Mouse (Mus musculus) limb, embryonic 11.5 days (tissue): ENCODE data around the gene Mptx1. TPM values are rescaled to one million over a fixed set of nuclear protein-coding genes. Genes with fewer than 3 reads are reported as not detected.
"Not testable (repeated sequence)": the region's sequence is repeated elsewhere in the genome, so short reads cannot be mapped to it uniquely, and the experiment has no call there.

Source experiments
- ATAC-seq: fragments of 200-750 bp; cut with Nextera tagmentation; 2 replicates; pipeline ENCODE4 v1.8.0; 2017; ENCODE audit warnings: low read depth; ENCODE audit not compliant: insufficient number of reproducible peaks, low FRiP score, low TSS enrichment
- DNase-seq: peaks from one replicate; pipeline ENCODE4 v3.0.0-alpha.2; 2015; ENCODE audit warnings: low spot score
- H3K27ac ChIP-seq: fragments of 300-500 bp; sonication (generic); replicated peaks from 2 replicates; pipeline ENCODE4 v1.5.1; 2014; ENCODE audit warnings: low read depth, mild to moderate bottlenecking, low read length
- H3K27me3 ChIP-seq: fragments of 300-500 bp; sonication (generic); 2 replicates; pipeline ENCODE4 v1.6.1; 2014; ENCODE audit warnings: mild to moderate bottlenecking, low read length, mixed read lengths; ENCODE audit not compliant: control insufficient read depth, insufficient read depth
- H3K36me3 ChIP-seq: fragments of 300-500 bp; sonication (generic); 2 replicates; pipeline ENCODE4 v1.6.1; 2014; ENCODE audit warnings: mild to moderate bottlenecking, low read length, moderate library complexity, mixed read lengths; ENCODE audit not compliant: control insufficient read depth, insufficient read depth
- H3K4me1 ChIP-seq: fragments of 300-500 bp; sonication (generic); 2 replicates; pipeline ENCODE4 v1.6.1; 2014; ENCODE audit warnings: low read length, mixed read lengths; ENCODE audit not compliant: control insufficient read depth, insufficient read depth
- H3K4me2 ChIP-seq: fragments of 300-500 bp; sonication (generic); 2 replicates; pipeline ENCODE4 v1.6.1; 2014; ENCODE audit warnings: low read depth, mild to moderate bottlenecking, moderate library complexity; ENCODE audit not compliant: severe bottlenecking
- H3K4me3 ChIP-seq: fragments of 300-500 bp; sonication (generic); 2 replicates; pipeline ENCODE4 v1.5.1; 2014; ENCODE audit warnings: low read depth, low read length
- H3K9ac ChIP-seq: fragments of 300-500 bp; sonication (generic); 2 replicates; pipeline ENCODE4 v1.6.1; 2014; ENCODE audit warnings: mild to moderate bottlenecking, low read length
- H3K9me3 ChIP-seq: fragments of 300-500 bp; sonication (generic); 2 replicates; pipeline ENCODE4 v1.6.1; 2016; ENCODE audit warnings: low read length; ENCODE audit not compliant: control insufficient read depth
- WGBS: fragments of 180-500 bp; shearing (Covaris S2); extraction: QIAGEN DNeasy Blood & Tissue Kit; methylation state at CpG from one replicate; pipeline ENCODE4 v1.1.7; 2014; 5-methylcytosine and 5-hydroxymethylcytosine counted together
- polyA plus RNA-seq: library from polyadenylated mRNA; unstranded; fragments of >200 nt; fragmentation: Nextera tagmentation; extraction: Ambion mirVana; gene quantifications from 2 replicates; pipeline ENCODE4 v1.2.1, GENCODE M21; 2014

The Mptx1 gene
- not detected in 2 replicates for polyA plus RNA-seq

DNA sequence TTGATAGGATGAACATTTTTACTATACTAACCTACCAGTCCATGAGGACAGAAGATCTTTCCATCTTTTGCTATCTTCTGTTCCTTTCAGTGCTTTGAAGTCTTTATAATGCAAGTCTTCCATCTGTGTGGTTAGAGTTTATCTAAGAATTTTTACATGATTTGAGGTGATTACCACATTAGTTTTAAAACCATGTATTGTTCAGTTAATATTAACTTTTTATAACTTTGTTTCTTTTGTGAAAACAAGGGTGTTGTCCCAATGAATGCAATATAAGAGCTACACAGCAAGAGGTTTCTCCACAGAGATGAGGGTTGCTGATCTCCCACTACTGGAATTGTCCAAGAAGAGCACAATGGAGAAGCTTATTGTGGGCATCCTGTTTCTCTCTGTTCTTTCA is at the start of gene Mptx1:
TSS of gene Mptx1 (plus strand) at position 301 of the 400 bp plus-strand sequence.
- DNase-seq (no peak), ATAC-seq (no peak)
- H3K36me3 ChIP-seq, result no peaks in the 10 kb centered on the region
- no peak within 1 kb of the TSS for H3K9ac ChIP-seq
- H3K27ac ChIP-seq, result no peak within 1 kb of the TSS
- H3K4me2 ChIP-seq, result no peak within 1 kb of the TSS
- no peaks in the 10 kb centered on the region for H3K27me3 ChIP-seq
- H3K4me1 ChIP-seq, result no peaks in the 10 kb centered on the region
- H3K9me3 ChIP-seq, result no peaks in the 10 kb centered on the region
- H3K4me3 ChIP-seq, result no peak within 1 kb of the TSS

DNA sequence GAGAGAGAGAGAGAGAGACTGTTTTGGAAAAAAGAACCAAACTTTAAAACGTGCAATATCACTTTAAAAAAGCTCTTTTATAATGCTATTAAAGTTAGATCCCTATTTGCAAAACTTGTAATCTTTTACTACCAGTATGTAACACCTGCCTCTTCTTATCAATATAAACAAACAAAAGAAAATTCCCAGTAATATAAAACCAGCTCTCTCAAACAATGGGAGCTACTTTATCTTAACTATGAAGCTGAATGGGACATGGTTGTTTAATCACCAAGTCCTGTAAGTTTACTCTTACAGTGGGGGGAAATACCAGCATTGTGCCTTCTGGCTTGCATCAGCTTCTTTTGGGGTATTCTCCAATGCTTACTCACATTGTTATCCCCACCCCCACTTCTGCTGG is 27.2 kb upstream of the Mptx1 start:
- H3K36me3 ChIP-seq, result no peaks in the 10 kb centered on the region
- H3K27ac ChIP-seq, result no peak overlapping the region
- ATAC-seq (no peak), DNase-seq (no peak)
- no peaks in the 10 kb centered on the region for H3K9me3 ChIP-seq
- 45% methylated on average over 1 of the region's 1 CpGs for WGBS
- no peak overlapping the region for H3K4me2 ChIP-seq
- H3K4me1 ChIP-seq, result no peaks in the 10 kb centered on the region
- no peak overlapping the region for H3K4me3 ChIP-seq
- H3K27me3 ChIP-seq, result no peaks in the 10 kb centered on the region
- H3K9ac ChIP-seq, result no peak overlapping the region

DNA sequence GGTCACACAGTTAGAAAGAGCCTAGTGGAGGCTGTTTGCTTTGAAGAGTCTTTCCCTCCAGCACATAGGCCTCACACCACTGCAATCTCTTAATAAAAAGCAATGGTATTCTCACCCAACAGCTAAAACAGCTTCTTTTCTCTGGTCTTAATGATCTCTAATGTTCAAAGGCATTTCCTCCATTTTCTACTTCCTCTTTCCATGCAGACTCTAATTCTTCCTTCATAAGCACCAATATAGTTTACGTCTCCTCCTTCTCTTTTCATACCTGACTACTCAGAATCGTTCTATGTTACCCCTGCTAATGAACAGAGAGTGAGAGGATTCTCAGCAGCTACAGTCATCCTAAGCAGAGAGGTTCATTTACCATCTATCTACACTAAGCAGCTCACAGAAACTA is 13.0 kb upstream of the Mptx1 start:
- H3K9ac ChIP-seq, result no peak overlapping the region
- WGBS, result 86% methylated on average over 2 of the region's 2 CpGs

DNA sequence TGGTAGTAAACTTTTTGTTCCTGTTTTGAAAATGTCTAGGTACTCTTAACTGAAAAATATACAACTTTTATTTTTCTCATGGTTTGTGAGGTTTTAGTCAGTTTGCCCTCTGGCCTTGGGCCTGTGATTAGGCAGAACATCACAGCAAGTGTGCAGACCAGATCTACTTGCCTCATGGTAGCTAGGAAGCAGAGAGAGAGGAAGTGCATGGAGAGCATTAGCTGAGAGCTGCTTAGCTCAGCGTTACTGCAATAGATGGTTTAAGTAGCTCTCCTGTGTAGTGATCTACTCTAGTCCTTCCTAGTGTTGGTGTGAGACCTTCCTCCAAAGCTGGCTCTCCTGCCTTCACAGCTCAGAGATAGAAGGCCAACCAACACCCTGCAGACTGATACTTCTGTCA is 23.3 kb downstream of the Mptx1 start:
- H3K4me2 ChIP-seq, H3K36me3 ChIP-seq, H3K4me3 ChIP-seq, H3K27me3 ChIP-seq, H3K27ac ChIP-seq, H3K4me1 ChIP-seq, H3K9me3 ChIP-seq, DNase-seq, H3K9ac ChIP-seq, ATAC-seq: not testable (repeated sequence)
- 70% methylated on average over 1 of the region's 1 CpGs for WGBS

More for the DNA sequence above, 13.0 kb upstream of the Mptx1 start:
- no peaks in the 10 kb centered on the region for H3K4me1 ChIP-seq
- DNase-seq (no peak), ATAC-seq (no peak)
- H3K4me3 ChIP-seq, result no peak overlapping the region
- no peaks in the 10 kb centered on the region for H3K36me3 ChIP-seq
- no peaks in the 10 kb centered on the region for H3K9me3 ChIP-seq
- no peak overlapping the region for H3K4me2 ChIP-seq
- H3K27ac ChIP-seq, result no peak overlapping the region
- no peaks in the 10 kb centered on the region for H3K27me3 ChIP-seq

DNA sequence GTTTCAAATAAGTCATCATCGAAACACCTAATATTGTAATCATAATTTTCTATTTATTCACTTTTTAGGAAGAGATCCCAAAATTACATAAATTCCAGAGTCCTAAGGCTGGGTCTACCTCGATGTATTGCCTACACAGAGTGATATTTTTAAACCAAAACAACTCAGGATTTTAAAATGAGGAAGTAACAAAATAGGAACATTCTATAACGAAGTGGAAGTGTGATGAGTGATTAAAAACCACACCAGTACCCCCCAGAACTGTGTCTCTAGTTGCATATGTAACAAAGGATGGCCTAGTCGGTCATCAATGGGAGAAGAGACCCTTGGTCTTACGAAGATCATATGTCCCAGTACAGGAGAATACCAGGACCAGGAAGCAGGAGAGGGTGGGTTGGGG is 24.3 kb downstream of the Mptx1 start:
- Histone ChIP-seq H3K4me2 (no peak overlapping the region), H3K27me3 (no peaks in the 10 kb centered on the region), H3K27ac (no peak overlapping the region), H3K4me1 (no peaks in the 10 kb centered on the region), H3K4me3 (no peak overlapping the region), H3K36me3 (no peaks in the 10 kb centered on the region), H3K9ac (no peak overlapping the region), H3K9me3 (no peaks in the 10 kb centered on the region)
- no peak for ATAC-seq
- DNase-seq, result no peak
- WGBS, result 74% methylated on average over 5 of the region's 5 CpGs

DNA sequence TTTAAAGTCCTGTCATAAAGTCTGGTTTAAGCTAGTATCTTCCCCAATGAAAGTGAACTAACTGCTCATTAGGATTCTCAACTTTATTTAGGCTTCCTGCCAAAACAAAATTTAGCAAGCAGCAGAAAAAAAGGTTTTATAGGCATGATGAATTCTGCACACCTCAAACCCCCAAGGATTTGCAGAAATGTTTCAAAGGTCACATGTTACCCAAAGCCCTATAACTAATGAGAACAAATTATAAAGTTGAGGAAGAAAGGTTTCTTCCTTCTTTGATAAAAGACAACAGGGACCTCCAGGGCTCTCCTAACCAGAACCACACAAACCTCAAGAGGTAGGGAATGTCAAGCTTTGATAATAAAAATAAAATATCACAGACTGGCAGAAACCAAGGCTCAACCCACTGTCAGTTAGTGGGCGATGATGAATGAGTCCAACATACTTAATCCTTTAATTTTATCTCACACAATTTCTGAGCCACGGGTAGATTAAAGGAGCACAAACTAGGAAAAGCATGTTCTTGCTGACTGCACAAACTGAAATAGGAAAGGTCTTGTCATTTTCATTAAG is 34.6 kb downstream of the Mptx1 start, which contains the start of gene Olfr417:
TSS of gene Olfr417 (plus strand) at position 241 of the 570 bp plus-strand sequence.
- Histone ChIP-seq H3K4me3 (no peak within 1 kb of the TSS), H3K9me3 (no peaks in the 10 kb centered on the region)
- no peak for DNase-seq

DNA sequence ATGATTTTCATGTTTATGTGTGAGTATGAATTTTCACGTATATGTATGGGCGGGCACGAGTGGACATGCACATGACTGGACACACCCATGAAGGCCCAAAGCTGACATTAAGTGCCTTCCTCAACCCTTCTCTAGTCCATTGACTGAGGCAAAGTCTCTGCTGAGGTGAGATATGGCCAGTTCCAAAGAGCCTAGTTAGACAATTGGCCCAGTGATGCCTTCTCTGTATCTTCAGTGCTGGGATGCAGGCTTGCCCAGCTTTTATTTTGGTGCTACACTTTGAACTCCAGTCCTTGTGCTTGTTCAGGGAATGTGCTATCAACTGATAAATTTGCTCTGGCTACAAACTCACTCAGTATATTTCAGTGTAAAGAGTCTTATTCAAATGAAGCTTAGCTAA is 43.5 kb downstream of the Mptx1 start:
- H3K9me3 ChIP-seq, result no peaks in the 10 kb centered on the region

More for the DNA sequence above, 34.6 kb downstream of the Mptx1 start, which contains the start of gene Olfr417:
- Histone ChIP-seq H3K27ac (no peak within 1 kb of the TSS), H3K9ac (no peak within 1 kb of the TSS), H3K36me3 (no peaks in the 10 kb centered on the region), H3K4me1 (no peaks in the 10 kb centered on the region), H3K27me3 (no peaks in the 10 kb centered on the region), H3K4me2 (no peak within 1 kb of the TSS)
- no peak for ATAC-seq
- WGBS, result 65% methylated on average over 2 of the region's 2 CpGs

More for the DNA sequence above, 43.5 kb downstream of the Mptx1 start:
- no peaks in the 10 kb centered on the region for H3K27me3 ChIP-seq
- H3K36me3 ChIP-seq, result no peaks in the 10 kb centered on the region
- DNase-seq (no peak), ATAC-seq (no peak)
- H3K4me1 ChIP-seq, result no peaks in the 10 kb centered on the region
- WGBS, result 93% methylated on average over 3 of the region's 3 CpGs
- no peak overlapping the region for H3K27ac ChIP-seq
- no peak overlapping the region for H3K4me2 ChIP-seq
- H3K4me3 ChIP-seq, result no peak overlapping the region
- no peak overlapping the region for H3K9ac ChIP-seq
